Mouse (Mus musculus): ENCODE measurements around the gene Usp54.

- 0 out of 2 replicates have a peak, but pooled peaks have one; percentile 28 for TF ChIP-seq CTCF (IDR thresholded peaks at IDR 0.05; ENCODE audit: insufficient read depth, low read length)
- TF ChIP-seq POLR2A (IDR thresholded peaks at IDR 0.05; ENCODE audit: borderline replicate concordance, extremely low read depth, low read depth, low read length), result no peak
Measured at GRCm38 (mm10) chr14:20576179-20576578, 64.7 kb downstream of the Usp54 start.
